Mouse (Mus musculus) mouse embryonic stem cell (cell line): ENCODE results near the gene Oasl1.
"Not testable (repeated sequence)": the region's sequence is repeated elsewhere in the genome, so short reads cannot be mapped to it uniquely, and the experiment has no call there.

Experiments used
- in situ Hi-C, 2 experiments: fragments of 300-500 bp; cut with MboI; formaldehyde crosslinking; loops; 1 replicate in 1 of 2; 3 replicates in 1 of 2; pipeline ENCODE4 v1.14.3; 2019 to 2020; ENCODE audit warnings: low sequenced_read_pairs in 2 of 2, low pct_unique_long_range_greater_than_20kb in 1 of 2, mixed read lengths in 1 of 2; ENCODE audit not compliant: unreplicated experiment in 1 of 2

Oasl1 gene

GRCm38 (mm10) chr5:114921551-114922365 lies 1.3 kb upstream of the Oasl1 start:
- in situ Hi-C loops = no loop called here

- in situ Hi-C loops = no loop called here
Measured at GRCm38 (mm10) chr5:114922366-114922731, 691 bp upstream of the Oasl1 start.

- in situ Hi-C loops = no loop called here
Measured at GRCm38 (mm10) chr5:114926153-114926684, 3.2 kb downstream of the Oasl1 start.

GRCm38 (mm10) chr5:114926753-114927152 lies 3.7 kb downstream of the Oasl1 start:
- in situ Hi-C loops = no loop called here

GRCm38 (mm10) chr5:114931626-114932025 lies 8.6 kb downstream of the Oasl1 start:
- in situ Hi-C loops = no loop called here

GRCm38 (mm10) chr5:114933206-114933605 lies 10.2 kb downstream of the Oasl1 start:
- in situ Hi-C loops = no loop called here

- in situ Hi-C loops = no loop called here
Measured at GRCm38 (mm10) chr5:114935838-114936237, 12.8 kb downstream of the Oasl1 start.

- in situ Hi-C loops = not testable (repeated sequence)
Measured at GRCm38 (mm10) chr5:114941138-114941537, 18.1 kb downstream of the Oasl1 start.

- in situ Hi-C loops = no loop called here
Measured at GRCm38 (mm10) chr5:114942074-114942765, 19.2 kb downstream of the Oasl1 start, which contains the start of gene 2210016L21Rik. 2210016L21Rik (plus strand) TSS chr5:114942158.

GRCm38 (mm10) chr5:114942766-114943130 lies 19.7 kb downstream of the Oasl1 start:
- in situ Hi-C loops = no loop called here

GRCm38 (mm10) chr5:114945072-114945471 lies 22.0 kb downstream of the Oasl1 start:
- in situ Hi-C loops = no loop called here

- in situ Hi-C loops = no loop called here
Measured at GRCm38 (mm10) chr5:114948891-114949290, 25.9 kb downstream of the Oasl1 start.

- in situ Hi-C loops = no loop called here
Measured at GRCm38 (mm10) chr5:114949316-114949715, 26.3 kb downstream of the Oasl1 start.

GRCm38 (mm10) chr5:114949812-114950211 lies 26.8 kb downstream of the Oasl1 start:
- in situ Hi-C loops = no loop called here

- in situ Hi-C loops = no loop called here
Measured at GRCm38 (mm10) chr5:114950669-114951068, 27.6 kb downstream of the Oasl1 start.

GRCm38 (mm10) chr5:114951279-114951880 lies 28.3 kb downstream of the Oasl1 start:
- in situ Hi-C loops = no loop called here

- in situ Hi-C loops = no loop called here
Measured at GRCm38 (mm10) chr5:114953326-114953725, 30.3 kb downstream of the Oasl1 start.

- in situ Hi-C loops = no loop called here
Measured at GRCm38 (mm10) chr5:114958069-114958468, 35.0 kb downstream of the Oasl1 start.
